Mouse (Mus musculus) T-cell, adult 2 months (primary cell): Measurements from ENCODE around the gene Vwa2.

Source experiments
- DNase-seq: peaks from one replicate; pipeline ENCODE4 v3.0.0; 2022; ENCODE audit warnings: low spot score

The Vwa2 gene

DNA sequence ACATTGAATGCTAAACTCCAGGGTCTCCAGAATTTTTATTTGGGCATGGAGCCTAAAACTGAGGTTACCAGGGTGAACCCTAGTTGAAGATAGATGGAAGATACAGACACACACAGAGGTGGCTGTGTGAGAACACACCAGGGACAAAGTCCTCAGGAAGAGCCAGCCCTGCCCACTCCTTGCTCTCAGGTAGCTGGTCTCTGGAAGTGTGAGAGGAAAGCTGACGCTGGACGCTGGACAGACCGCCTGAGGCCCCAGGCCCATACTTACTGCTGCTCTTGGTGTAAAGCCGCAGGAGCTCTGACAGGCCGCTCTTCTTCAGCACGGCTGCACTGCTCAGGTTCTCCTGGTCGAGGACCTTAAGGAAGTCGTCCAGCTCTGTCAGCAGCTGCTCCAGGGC is 75.8 kb downstream of the Vwa2 start:
- no peak for DNase-seq

DNA sequence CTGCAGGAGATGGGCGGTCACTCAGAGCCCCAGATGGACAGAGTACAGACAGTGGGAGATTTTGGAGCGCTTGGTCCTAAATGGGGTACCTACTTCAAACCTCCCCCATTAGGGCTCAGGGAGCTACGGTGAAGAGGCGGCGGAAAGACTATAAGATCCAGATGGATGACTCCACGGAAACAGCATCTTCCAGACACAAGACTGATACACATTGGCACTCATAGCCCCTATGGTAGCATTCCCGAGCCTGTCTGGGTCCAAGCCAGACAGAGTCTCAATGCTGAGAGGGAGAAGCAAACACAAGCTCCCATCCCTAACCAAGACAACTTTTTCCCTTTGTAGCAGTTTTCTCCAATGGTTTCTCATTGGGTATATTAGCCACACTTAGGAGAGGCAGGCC is 76.8 kb downstream of the Vwa2 start:
- no peak for DNase-seq

DNA sequence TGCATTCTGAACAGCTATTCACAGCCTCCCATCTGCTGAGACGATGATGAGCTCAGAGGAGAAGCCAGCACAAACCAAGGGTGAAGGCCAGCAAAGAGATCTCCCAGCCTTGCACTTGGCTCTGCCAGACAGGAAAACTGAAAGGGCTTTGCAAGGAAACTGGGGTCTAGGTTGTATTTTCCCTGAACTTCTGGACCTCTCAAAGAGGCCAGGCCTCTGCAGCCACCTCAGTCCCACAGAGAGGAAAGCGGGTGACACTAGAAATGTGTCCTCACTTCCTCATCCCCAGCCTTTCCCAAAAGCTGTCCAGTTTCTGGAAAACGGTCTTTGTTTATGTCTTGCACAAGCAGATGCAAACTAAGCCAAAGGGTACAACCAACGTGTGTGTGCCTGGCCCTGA is 79.8 kb downstream of the Vwa2 start:
- no peak for DNase-seq

DNA sequence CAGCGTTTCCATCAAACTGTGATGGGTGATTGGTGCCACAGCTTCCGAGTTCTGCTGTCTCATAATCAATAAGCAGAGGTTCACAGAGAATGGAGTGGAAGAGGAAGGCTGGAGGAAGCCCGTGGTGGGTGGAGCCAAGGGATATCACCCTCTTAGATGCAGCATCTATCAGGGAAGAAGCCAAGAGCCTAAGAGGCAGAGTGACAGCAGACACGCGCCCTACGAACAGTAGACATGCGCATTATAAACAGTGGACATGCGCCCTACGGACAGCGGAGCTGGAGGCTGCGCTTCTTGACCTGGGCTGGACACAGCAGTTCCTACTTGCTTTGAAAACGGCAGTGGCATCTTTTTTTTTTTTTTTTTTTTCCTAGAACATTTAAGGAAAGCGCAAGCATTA is 80.8 kb downstream of the Vwa2 start:
- no peak for DNase-seq

DNA sequence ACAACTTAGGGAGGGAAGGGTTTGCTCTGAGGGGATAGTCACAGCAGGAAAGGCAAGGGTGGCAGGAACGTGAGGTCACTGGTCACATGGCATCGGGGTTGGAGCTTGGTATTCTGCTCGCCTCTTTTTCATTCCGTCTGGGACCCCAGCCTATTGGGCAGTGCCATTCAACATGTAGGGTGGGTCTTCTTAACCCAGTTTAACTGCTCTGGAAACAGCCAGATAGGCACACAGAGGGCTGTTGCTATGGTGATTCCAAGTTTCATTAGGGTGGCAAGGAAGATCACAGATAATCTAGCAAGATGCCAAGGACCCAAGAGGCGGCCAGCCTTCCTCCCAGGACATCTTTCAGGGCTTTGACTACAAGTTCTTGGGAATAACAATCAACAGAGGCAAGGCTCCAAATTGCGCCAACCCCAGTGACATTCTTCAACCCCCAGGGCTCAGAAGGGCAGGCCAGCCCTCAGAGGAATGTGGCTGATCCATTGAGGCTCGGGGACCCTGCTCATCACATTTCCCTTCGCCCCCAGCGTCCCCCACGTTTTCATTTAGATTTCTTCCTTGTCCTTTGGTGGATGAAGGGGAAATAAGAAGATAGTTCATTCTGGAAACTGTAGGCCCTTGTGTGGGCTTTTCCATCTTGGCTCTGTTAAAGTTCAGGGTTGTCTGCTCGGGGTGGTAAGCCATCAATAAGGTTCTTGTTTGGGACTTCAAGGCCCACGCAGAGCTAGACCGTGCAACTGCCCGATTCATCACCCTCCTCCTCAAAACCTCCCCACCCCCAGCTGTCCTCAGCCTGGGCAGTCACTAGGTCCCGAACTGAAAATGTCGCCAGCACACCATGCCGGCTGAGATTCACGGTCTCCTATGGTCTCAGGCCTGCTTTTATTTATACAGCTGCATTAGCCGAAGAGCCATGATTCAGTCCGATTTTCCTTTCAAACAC is 81.8 kb downstream of the Vwa2 start:
- DNase-seq, result no peak

DNA sequence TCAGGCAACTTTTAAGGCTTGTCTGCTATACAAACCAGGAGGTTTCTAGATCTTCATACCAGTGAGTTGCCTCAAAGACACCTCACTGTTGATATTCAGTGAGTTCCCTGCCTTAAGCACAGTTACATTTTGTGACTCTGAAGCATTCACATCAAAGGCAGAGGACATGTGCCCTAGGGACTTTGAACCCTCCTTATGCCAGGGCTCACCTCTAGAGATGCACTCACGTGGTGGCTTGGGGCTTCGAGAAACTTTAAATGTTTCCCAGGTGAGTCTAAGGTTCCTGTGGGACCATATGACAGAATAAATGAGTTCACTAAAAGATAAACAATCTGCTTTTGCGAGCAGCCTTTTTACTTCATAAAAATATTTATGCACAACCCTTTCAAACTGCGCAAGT is 84.0 kb downstream of the Vwa2 start:
- DNase-seq, result no peak

DNA sequence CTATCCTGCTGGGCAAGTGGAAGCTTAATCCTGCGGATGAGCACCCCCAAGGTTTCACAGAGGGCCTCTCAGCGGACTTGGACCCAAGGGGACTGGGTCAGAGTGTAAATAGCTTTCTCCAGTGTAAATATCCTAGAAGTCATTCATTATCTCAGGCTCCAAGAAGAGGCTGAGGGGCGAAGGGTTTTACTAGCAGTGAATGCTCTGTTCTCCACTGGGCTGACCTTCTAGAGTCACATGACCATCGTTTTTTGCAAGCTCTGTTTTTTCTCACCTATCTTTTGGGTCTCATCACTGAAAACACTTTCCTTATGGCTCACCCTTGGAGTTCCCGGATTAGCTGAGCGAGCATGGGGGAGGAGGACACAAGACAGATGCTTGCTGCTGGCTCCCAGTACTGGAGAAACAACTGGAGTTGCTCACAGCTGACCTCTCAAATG is 84.6 kb downstream of the Vwa2 start:
- DNase-seq, result no peak

DNA sequence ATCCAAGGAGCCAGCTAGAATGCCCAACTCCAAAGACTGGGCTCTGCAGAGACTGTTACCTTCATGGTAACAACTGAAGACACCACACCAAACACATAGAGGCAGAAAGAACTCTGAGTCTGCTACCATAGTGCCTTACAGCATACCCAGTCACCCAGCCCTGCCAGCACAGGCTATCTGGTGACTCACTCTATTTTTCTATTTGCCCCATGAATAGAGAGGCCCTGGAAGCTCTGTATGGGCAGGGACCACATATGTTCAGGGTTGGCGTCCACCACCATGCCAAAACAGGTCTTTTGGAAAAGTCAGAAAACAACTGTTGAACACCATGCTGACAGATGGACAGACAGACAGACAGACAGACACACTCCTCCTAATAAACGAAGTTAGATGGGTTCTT is 85.0 kb downstream of the Vwa2 start:
- DNase-seq, result no peak

DNA sequence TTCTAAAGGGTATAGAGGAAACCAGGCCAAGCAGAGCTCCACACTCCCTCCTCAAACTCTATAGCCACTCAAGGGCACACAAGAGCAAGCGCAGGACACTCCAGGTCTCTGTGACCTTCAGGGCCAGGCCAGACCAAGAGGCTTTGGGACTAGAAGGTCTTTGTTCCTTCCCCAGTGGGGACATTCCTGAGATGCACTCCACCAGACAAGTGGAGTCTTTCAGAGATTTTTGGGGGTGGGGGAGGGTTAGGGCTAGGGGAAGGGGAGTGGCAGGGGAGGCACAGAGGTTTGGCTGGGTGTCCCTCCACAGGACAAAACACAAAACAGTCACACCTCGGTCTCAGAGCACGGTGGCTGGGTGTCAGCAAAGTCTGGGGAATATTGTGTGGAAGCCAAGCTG is 85.6 kb downstream of the Vwa2 start:
- DNase-seq, result no peak
